Mouse (Mus musculus) heart, postnatal 0 days (tissue): Measurements from ENCODE around the gene Srp68. TPM values are rescaled to one million over a fixed set of nuclear protein-coding genes. Genes with fewer than 3 reads are reported as not detected.

Experiments used
- ATAC-seq: fragments of 200-750 bp; cut with Nextera tagmentation; 2 replicates; pipeline ENCODE4 v1.8.0; 2017; ENCODE audit warnings: low read depth, moderate number of reproducible peaks, moderate library complexity; ENCODE audit not compliant: insufficient read depth
- DNase-seq: peaks from one replicate; pipeline ENCODE4 v3.0.0-alpha.2; 2016; ENCODE audit warnings: low spot score
- H3K27ac ChIP-seq: fragments of 300-500 bp; sonication (generic); 2 replicates; pipeline ENCODE4 v1.5.1; 2014; ENCODE audit warnings: low read depth, mild to moderate bottlenecking
- H3K27me3 ChIP-seq: fragments of 300-500 bp; sonication (generic); 2 replicates; pipeline ENCODE4 v1.6.1; 2014; ENCODE audit warnings: low read length, mixed read lengths; ENCODE audit not compliant: control insufficient read depth, insufficient read depth
- H3K36me3 ChIP-seq: fragments of 300-500 bp; sonication (generic); replicated peaks from 2 replicates; pipeline ENCODE4 v1.6.1; 2014; ENCODE audit warnings: low read length, mixed read lengths; ENCODE audit not compliant: control insufficient read depth, insufficient read depth
- H3K4me1 ChIP-seq: fragments of 300-500 bp; sonication (generic); 2 replicates; pipeline ENCODE4 v1.6.1; 2014; ENCODE audit warnings: antibody characterized with exemption; ENCODE audit not compliant: control insufficient read depth, insufficient read depth
- H3K4me2 ChIP-seq: fragments of 300-500 bp; sonication (generic); 2 replicates; pipeline ENCODE4 v1.6.1; 2014; ENCODE audit warnings: low read depth, mild to moderate bottlenecking, low read length, moderate library complexity
- H3K4me3 ChIP-seq: fragments of 300-500 bp; sonication (generic); 2 replicates; pipeline ENCODE4 v1.5.1; 2014; ENCODE audit warnings: low read depth, low read length
- H3K9ac ChIP-seq: fragments of 300-500 bp; sonication (generic); replicated peaks from 2 replicates; pipeline ENCODE4 v1.6.1; 2014; ENCODE audit warnings: low read depth, low read length, mixed read lengths
- H3K9me3 ChIP-seq: fragments of 300-500 bp; sonication (generic); replicated peaks from 2 replicates; pipeline ENCODE4 v1.6.1; 2016; ENCODE audit warnings: low read length; ENCODE audit not compliant: control insufficient read depth
- CTCF ChIP-seq: IDR thresholded peaks from 2 replicates; pipeline ENCODE4 v1.5.1; 2016; ENCODE audit warnings: antibody characterized with exemption, control low read depth, low read depth
- EP300 ChIP-seq: IDR thresholded peaks from 2 replicates; pipeline ENCODE4 v1.6.1; 2016; ENCODE audit warnings: antibody characterized with exemption, low read depth
- WGBS: fragments of 180-500 bp; shearing (Covaris S2); extraction: QIAGEN DNeasy Blood & Tissue Kit; methylation state at CpG from one replicate; pipeline ENCODE4 v1.1.7; 2014; 5-methylcytosine and 5-hydroxymethylcytosine counted together
- polyA plus RNA-seq: library from polyadenylated mRNA; unstranded; fragments of >200 nt; fragmentation: Nextera tagmentation; extraction: Ambion mirVana; gene quantifications from 2 replicates; pipeline ENCODE4 v1.2.1, GENCODE M21; 2015
- total RNA-seq: library from RNA; depleted of rRNA; stranded (reverse); fragments of >200 nt; gene quantifications from 2 replicates; pipeline ENCODE4 v1.2.3, GENCODE M21; 2014; ENCODE audit warnings: low replicate concordance

Gene Srp68
- total and polyA plus RNA-seq, 2 experiments from 2014 or later: 33.6 to 48.2 TPM

DNA sequence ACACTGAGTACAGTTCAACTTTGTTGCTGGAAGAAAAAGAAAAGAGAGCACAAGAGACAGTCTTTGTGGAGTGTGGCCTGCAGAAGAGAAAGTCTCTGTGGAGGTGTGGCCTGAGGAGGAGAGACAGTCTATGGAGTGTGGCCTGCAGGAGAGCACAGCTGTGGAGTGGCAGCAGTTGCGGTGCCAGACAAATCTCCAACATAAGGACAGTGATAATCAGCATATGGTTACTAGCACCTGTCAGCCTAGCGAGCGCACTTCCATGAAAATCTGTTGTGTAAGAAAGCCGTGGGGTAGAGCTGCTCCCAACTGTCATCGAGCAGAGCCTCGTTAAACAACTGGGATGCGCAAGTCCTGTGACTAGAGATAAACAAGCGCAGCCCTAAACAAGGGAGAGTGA, 4.5 kb downstream of the Srp68 start:
- Histone ChIP-seq H3K4me3 (no peak overlapping the region), H3K27me3 (no peaks in the 10 kb centered on the region), H3K27ac (no peak overlapping the region), H3K9me3 (no peaks in the 10 kb centered on the region), H3K36me3 (peaks cover 69% of the 10 kb centered on the region), H3K9ac (no peak overlapping the region), H3K4me1 (peaks cover 8% of the 10 kb centered on the region), H3K4me2 (no peak overlapping the region)
- DNase-seq: no peak
- WGBS: 90% methylated on average over 8 of the region's 8 CpGs
- no peak for TF ChIP-seq CTCF
- no peak for TF ChIP-seq EP300
- ATAC-seq: no peak

DNA sequence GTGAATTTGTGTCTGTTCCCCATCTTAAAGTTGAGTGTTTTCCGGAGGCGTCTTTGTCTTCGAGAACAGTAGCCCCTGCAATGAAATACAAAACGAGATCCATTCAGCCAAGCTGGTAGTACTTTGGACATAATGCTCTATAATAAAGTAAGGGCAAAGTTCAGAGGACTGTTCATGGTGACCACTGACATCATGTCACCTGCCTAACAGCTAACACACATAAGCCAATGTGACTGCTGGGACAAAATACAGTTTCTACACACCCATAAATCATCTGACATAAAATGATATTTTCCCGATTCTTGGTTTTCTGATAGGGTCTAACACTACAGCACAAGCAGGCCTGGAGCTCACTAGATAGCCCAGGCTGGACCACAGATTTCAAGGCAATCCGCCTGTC, 5.7 kb downstream of the Srp68 start:
- no peak overlapping the region for H3K4me3 ChIP-seq
- no peak overlapping the region for H3K4me2 ChIP-seq
- H3K27me3 ChIP-seq: no peaks in the 10 kb centered on the region
- TF ChIP-seq CTCF (no peak), EP300 (no peak)
- peaks cover 8% of the 10 kb centered on the region for H3K4me1 ChIP-seq
- no peak overlapping the region for H3K9ac ChIP-seq
- WGBS: 94% methylated on average over 6 of the region's 6 CpGs
- DNase-seq: no peak
- ATAC-seq: no peak
- H3K36me3 ChIP-seq: peaks cover 82% of the 10 kb centered on the region
- H3K27ac ChIP-seq: no peak overlapping the region
- no peaks in the 10 kb centered on the region for H3K9me3 ChIP-seq

DNA sequence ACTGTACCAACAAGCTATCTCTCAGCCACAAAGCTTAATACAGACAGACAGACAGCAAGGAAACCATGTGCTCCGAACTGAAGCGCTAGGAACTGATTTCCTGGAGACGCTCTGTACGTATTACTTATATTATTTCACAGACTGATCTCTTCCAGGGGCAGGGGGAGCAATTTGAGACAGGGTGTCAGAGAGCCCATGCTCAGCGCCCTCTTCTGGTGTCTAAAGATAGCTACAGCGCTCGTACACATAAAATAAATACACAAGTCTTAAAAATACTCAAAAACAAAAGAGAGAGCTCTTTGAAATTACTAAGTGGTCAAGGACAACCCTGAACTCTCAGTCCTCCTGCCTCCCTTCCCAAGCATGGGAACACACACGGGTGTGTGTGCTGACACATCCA, 6.4 kb downstream of the Srp68 start:
- Histone ChIP-seq H3K4me3 (no peak overlapping the region), H3K4me2 (no peak overlapping the region), H3K36me3 (peaks cover 88% of the 10 kb centered on the region), H3K27ac (no peak overlapping the region), H3K27me3 (no peaks in the 10 kb centered on the region), H3K4me1 (peaks cover 3% of the 10 kb centered on the region), H3K9me3 (no peaks in the 10 kb centered on the region), H3K9ac (no peak overlapping the region)
- no peak for DNase-seq
- ATAC-seq: no peak
- 86% methylated on average over 8 of the region's 8 CpGs for WGBS
- TF ChIP-seq CTCF (no peak), EP300 (no peak)

GRCm38 (mm10) chr11:116265850-116266249, 8.2 kb downstream of the Srp68 start:
- WGBS: 88% methylated on average over 4 of the region's 4 CpGs
- TF ChIP-seq EP300 (no peak), CTCF (no peak)
- Histone ChIP-seq H3K9me3 (no peaks in the 10 kb centered on the region), H3K27ac (no peak overlapping the region), H3K27me3 (no peaks in the 10 kb centered on the region), H3K36me3 (peaks cover 96% of the 10 kb centered on the region), H3K4me1 (no peaks in the 10 kb centered on the region), H3K4me3 (no peak overlapping the region), H3K4me2 (no peak overlapping the region), H3K9ac (no peak overlapping the region)
- DNase-seq: no peak
- ATAC-seq: no peak

- no peak overlapping the region for H3K9ac ChIP-seq
- no peak overlapping the region for H3K27ac ChIP-seq
- H3K9me3 ChIP-seq: no peaks in the 10 kb centered on the region
- no peak overlapping the region for H3K4me3 ChIP-seq
- TF ChIP-seq EP300 (no peak), CTCF (no peak)
- WGBS: 83% methylated on average over 11 of the region's 11 CpGs
- DNase-seq: no peak
- peaks cover 96% of the 10 kb centered on the region for H3K36me3 ChIP-seq
- no peak for ATAC-seq
- H3K4me1 ChIP-seq: no peaks in the 10 kb centered on the region
- H3K27me3 ChIP-seq: no peaks in the 10 kb centered on the region
- no peak overlapping the region for H3K4me2 ChIP-seq
Observed at GRCm38 (mm10) chr11:116265352-116265751, 8.7 kb downstream of the Srp68 start.

GRCm38 (mm10) chr11:116260259-116260658, 13.8 kb downstream of the Srp68 start:
- 85% methylated on average over 7 of the region's 7 CpGs for WGBS
- DNase-seq (no peak), ATAC-seq (no peak)
- TF ChIP-seq CTCF (no peak), EP300 (no peak)
- Histone ChIP-seq H3K9ac (no peak overlapping the region), H3K4me3 (no peak overlapping the region), H3K4me1 (no peaks in the 10 kb centered on the region), H3K36me3 (peaks cover 87% of the 10 kb centered on the region), H3K27me3 (no peaks in the 10 kb centered on the region), H3K27ac (no peak overlapping the region), H3K4me2 (no peak overlapping the region), H3K9me3 (no peaks in the 10 kb centered on the region)
